Mouse (Mus musculus) liver, embryonic 14 days (tissue): ENCODE data around the gene Scai. TPM values are rescaled to one million over a fixed set of nuclear protein-coding genes. Genes with fewer than 3 reads are reported as not detected.

Source experiments
- polyA plus RNA-seq: library from polyadenylated mRNA; depleted of rRNA; stranded (reverse); fragments of >200 nt; gene quantifications from 2 replicates; pipeline ENCODE4 v1.2.3, GENCODE M21; 2012; rRNA removed

The Scai gene
- polyA plus RNA-seq = 0.93 and 1.2 TPM in 2 replicates

GRCm38 (mm10) chr2:39190561-39191056 is at the start of gene Scai:
TSS of gene Scai (minus strand) at chr2:39190734.

GRCm38 (mm10) chr2:39226019-39226640 is 35.6 kb upstream of the Scai start, which contains the start of gene Ppp6c:
TSS of gene Ppp6c (minus strand) at chr2:39226451.

GRCm38 (mm10) chr2:39065400-39065987 is 125.0 kb downstream of the Scai start, which contains the start of gene Golga1:
TSS of gene Golga1 (minus strand) at chr2:39065541.

Other genes starting within 250 kb of the Scai start
- 0.25 and 0.40 TPM in 2 replicates for gene Wdr38, start 193.3 kb downstream of the Scai start, polyA plus RNA-seq
- 30.9 and 33.7 TPM in 2 replicates for gene Arpc5l, start 185.4 kb downstream of the Scai start, polyA plus RNA-seq
- gene Rpl35, start 185.1 kb downstream of the Scai start, polyA plus RNA-seq = 428 and 469 TPM in 2 replicates
- 8.6 and 9.1 TPM in 2 replicates for gene Golga1, start 125.2 kb downstream of the Scai start, polyA plus RNA-seq
- gene Ppp6c, start 35.7 kb upstream of the Scai start, polyA plus RNA-seq = 20.1 and 24.7 TPM in 2 replicates